Mouse (Mus musculus) liver, adult 2 months (tissue): ENCODE data around the gene Golgb1.

ENCODE experiments used
- CTCF ChIP-seq: fragments of 200-500 bp; IDR thresholded peaks from 2 replicates; pipeline ENCODE4 v1.5.1; 2011; ENCODE audit warnings: low read depth, low read length, control low read depth
- POLR2A ChIP-seq: fragments of 200-500 bp; IDR thresholded peaks from 2 replicates; pipeline ENCODE4 v1.6.1; 2011; ENCODE audit warnings: low read length, control low read depth; ENCODE audit not compliant: insufficient read depth; ENCODE audit errors: extremely low read depth

DNA sequence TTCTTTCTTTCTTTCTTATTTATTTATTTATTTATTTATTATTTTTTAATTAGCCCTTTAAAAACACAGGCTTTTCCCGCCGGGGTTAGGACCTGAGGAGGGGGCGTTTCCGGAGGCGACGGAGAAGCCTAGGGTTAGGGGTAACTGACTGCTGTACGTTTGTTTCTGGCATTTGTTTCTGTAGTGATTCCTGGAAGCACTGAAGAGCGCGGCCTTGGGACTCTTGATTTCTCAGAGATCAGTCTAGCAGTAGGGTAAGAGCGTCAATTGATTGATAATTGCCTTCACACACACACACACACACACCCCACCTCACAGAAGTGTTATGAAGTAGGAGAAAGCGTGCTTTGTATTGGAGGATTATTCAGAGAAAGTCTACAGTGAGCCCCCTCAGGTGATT, 46.1 kb upstream of the Golgb1 start:
- TF ChIP-seq CTCF (no peak), POLR2A (no peak)
